Comparison of ENCODE assay signal across 12 mouse cellular contexts in the genomic region with DNA sequence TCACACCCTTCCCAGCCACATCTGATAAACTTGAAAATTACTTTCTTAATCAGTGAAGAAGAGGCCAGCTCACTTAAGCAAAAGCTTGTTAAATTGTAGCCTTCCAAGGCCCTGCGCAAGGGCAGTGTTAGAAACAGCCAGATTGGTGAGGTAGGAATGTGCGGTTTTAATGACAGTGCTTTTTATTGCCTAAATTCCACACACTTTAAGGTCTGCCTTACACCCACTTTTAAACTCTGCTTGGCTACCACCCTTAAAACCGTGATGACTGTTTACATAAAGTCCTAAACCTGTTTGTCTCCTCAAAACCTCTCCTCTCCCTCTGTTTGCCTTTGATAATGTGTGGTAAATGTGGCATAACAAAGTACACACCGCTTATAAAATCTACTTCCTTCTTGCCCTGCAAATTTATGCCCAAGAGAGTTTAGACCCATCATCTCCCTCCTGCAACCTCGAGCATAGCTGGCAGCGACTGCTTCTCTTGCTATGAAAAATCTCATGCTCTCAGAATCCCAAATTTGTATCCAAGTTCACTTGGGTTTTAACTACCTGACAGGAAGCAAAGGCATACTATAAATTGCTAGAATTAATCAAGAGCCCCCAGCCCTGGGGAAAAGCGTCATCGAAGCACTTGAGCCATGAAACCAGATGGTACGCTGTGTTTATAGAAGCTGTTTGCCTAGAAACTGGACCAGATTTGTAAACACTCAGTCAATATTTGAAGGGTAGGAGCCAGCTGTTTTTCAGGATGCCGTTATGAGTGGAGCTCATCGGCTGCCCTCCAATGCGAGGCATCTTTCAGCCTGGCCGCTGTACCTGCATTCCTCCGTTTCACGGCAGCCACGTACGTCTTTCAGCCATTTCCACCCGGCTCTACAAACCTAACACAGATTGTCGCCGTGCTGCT.
DNase-seq lines count a peak whose midpoint lies in the region; ATAC-seq lines count a peak whose summit lies in the region.
"Had no signal": no experiment of that assay in that cellular context is flagged by ENCODE, and none has a peak within 500 bp of the region (broad histone marks: within the 10 kb centered on the region; RNA-seq: fewer than 3 reads in every experiment).

No protein-coding gene starts in this region.

- H3K4me1 ChIP-seq in kidney, embryonic 14.5 days (ENCODE audit: control insufficient read depth, insufficient read depth, low read length): no peaks in the 10 kb centered on the region
- H3K4me1 ChIP-seq in limb, embryonic 12.5 days (replicated peaks): peaks cover 13% of the 10 kb centered on the region
- H3K4me1 ChIP-seq in stomach, embryonic 16.5 days (ENCODE audit: control insufficient read depth, insufficient read depth, low read length): peaks cover 8% of the 10 kb centered on the region
- H3K4me1 ChIP-seq: liver, embryonic 13.5 days had no signal

- peak overlapping the region; percentile 24 for H3K4me2 ChIP-seq in kidney, embryonic 14.5 days (replicated peaks; ENCODE audit: low read depth, low read length)
- H3K4me2 ChIP-seq in limb, embryonic 12.5 days: peak overlapping the region; percentile 63
- peak overlapping the region; percentile 51 for H3K4me2 ChIP-seq in stomach, embryonic 16.5 days (ENCODE audit: low read depth, low read length)
- H3K4me2 ChIP-seq: heart, embryonic 11.5 days; liver, embryonic 13.5 days had no signal

- no peaks in the 10 kb centered on the region for H3K36me3 ChIP-seq in kidney, embryonic 14.5 days (ENCODE audit: control insufficient read depth, insufficient read depth, low read length)
- H3K36me3 ChIP-seq in limb, embryonic 12.5 days: no peaks in the 10 kb centered on the region
- no peaks in the 10 kb centered on the region for H3K36me3 ChIP-seq in stomach, embryonic 16.5 days (ENCODE audit: control insufficient read depth, insufficient read depth, low read length)
- H3K36me3 ChIP-seq: liver, embryonic 13.5 days had no signal

- no peaks in the 10 kb centered on the region for H3K27me3 ChIP-seq in kidney, embryonic 14.5 days (ENCODE audit: control insufficient read depth, insufficient read depth, low read length)
- no peaks in the 10 kb centered on the region for H3K27me3 ChIP-seq in limb, embryonic 12.5 days
- H3K27me3 ChIP-seq in stomach, embryonic 16.5 days (ENCODE audit: control insufficient read depth, insufficient read depth, low read length): no peaks in the 10 kb centered on the region
- H3K27me3 ChIP-seq: liver, embryonic 13.5 days had no signal

- no peak overlapping the region for H3K27ac ChIP-seq in kidney, embryonic 14.5 days (ENCODE audit: low read depth, low read length)
- 0 out of 2 replicates have a peak overlapping the region, but pooled peaks have one; percentile 29 for H3K27ac ChIP-seq in limb, embryonic 12.5 days
- no peak overlapping the region for H3K27ac ChIP-seq in stomach, embryonic 16.5 days (ENCODE audit: low read length)
- H3K27ac ChIP-seq: liver, embryonic 13.5 days had no signal

- H3K4me3 ChIP-seq in kidney, embryonic 14.5 days (ENCODE audit: low read length): no peak overlapping the region
- H3K4me3 ChIP-seq in limb, embryonic 12.5 days (replicated peaks): peak overlapping the region; percentile 29
- H3K4me3 ChIP-seq in stomach, embryonic 16.5 days (replicated peaks; ENCODE audit: low read length): peak overlapping the region; percentile 25
- H3K4me3 ChIP-seq: liver, embryonic 13.5 days had no signal

- WGBS in kidney, embryonic 14.5 days: 32% methylated on average over 20 of the region's 20 CpGs
- 18% methylated on average over 20 of the region's 20 CpGs for WGBS in limb, embryonic 12.5 days
- WGBS in stomach, embryonic 16.5 days: 21% methylated on average over 20 of the region's 20 CpGs

- H3K9ac ChIP-seq in kidney, embryonic 14.5 days (ENCODE audit: low read depth, low read length): no peak overlapping the region
- no peak overlapping the region for H3K9ac ChIP-seq in limb, embryonic 12.5 days (replicated peaks)
- no peak overlapping the region for H3K9ac ChIP-seq in stomach, embryonic 16.5 days (ENCODE audit: low read length)
- H3K9ac ChIP-seq: liver, embryonic 13.5 days had no signal

- ATAC-seq in kidney, embryonic 14.5 days (ENCODE audit: low FRiP score, low TSS enrichment): no peak
- peak; percentile 66 for ATAC-seq in limb, embryonic 12.5 days (ENCODE audit: insufficient number of reproducible peaks, insufficient read depth, low FRiP score, low TSS enrichment, low read depth)
- peak; percentile 29; the same call in 1 of the 2 replicates for ATAC-seq in stomach, embryonic 16.5 days (ENCODE audit: insufficient read depth, low FRiP score)
- ATAC-seq: activated CD4-positive, CD25-positive, alpha-beta regulatory T cell, adult 4 months had no signal

- no peaks in the 10 kb centered on the region for H3K9me3 ChIP-seq in kidney, embryonic 14.5 days (ENCODE audit: control insufficient read depth, low read length)
- no peaks in the 10 kb centered on the region for H3K9me3 ChIP-seq in limb, embryonic 12.5 days
- no peaks in the 10 kb centered on the region for H3K9me3 ChIP-seq in stomach, embryonic 16.5 days (replicated peaks; ENCODE audit: control insufficient read depth, low read length)
- H3K9me3 ChIP-seq: liver, embryonic 13.5 days had no signal

- no peak for DNase-seq in kidney, adult 9 months
- peak; percentile 6 for DNase-seq in right cerebral cortex, postnatal 25 days
- no peak for DNase-seq in right cerebral cortex, postnatal 10 days (ENCODE audit: low spot score in 2 of 2)
- no peak for DNase-seq in right cerebral cortex, postnatal 36 days (ENCODE audit: low spot score in 2 of 2)
- no peak for DNase-seq in adrenal gland, postnatal 14 days
- DNase-seq: kidney, postnatal 25 days; liver, embryonic 13.5 days had no signal
